Mouse (Mus musculus) thymus, adult 18-20 months (tissue): Measurements from ENCODE around the gene Gm49366.
"Not testable (repeated sequence)": the region's sequence is repeated elsewhere in the genome, so short reads cannot be mapped to it uniquely, and the experiment has no call there.

Experiments
- DNase-seq, 2 experiments: peaks; one replicate each; pipeline ENCODE4 v3.0.0; 2022; ENCODE audit warnings: mixed read lengths in 2 of 2

The Gm49366 gene

GRCm38 (mm10) chr12:84094666-84095065 is 55.9 kb downstream of the Gm49366 start:
- DNase-seq = not testable (repeated sequence)

- DNase-seq = no peak
Measured at GRCm38 (mm10) chr12:84099605-84100004, 60.9 kb downstream of the Gm49366 start.

- DNase-seq = no peak
Measured at GRCm38 (mm10) chr12:84100071-84100470, 61.3 kb downstream of the Gm49366 start.

GRCm38 (mm10) chr12:84100604-84101492 is 62.1 kb downstream of the Gm49366 start, which contains the start of gene Acot6:
TSS of gene Acot6 (plus strand) at chr12:84100654.
- DNase-seq = peak; percentile 8 to 9

GRCm38 (mm10) chr12:84101493-84101845 is 62.7 kb downstream of the Gm49366 start:
- DNase-seq = no peak

GRCm38 (mm10) chr12:84107012-84107411 is 68.3 kb downstream of the Gm49366 start:
- no peak for DNase-seq

- no peak for DNase-seq
Measured at GRCm38 (mm10) chr12:84107692-84108091, 69.0 kb downstream of the Gm49366 start.
